Mouse (Mus musculus) MEL-GATA-1-ER (cell line): Measurements from ENCODE around the gene Dock10.

Source experiments
- DNase-seq: peaks from one replicate; pipeline ENCODE4 v3.0.0-alpha.2; 2012; ENCODE audit warnings: low read depth; ENCODE audit errors: extremely low read depth

Gene Dock10

DNA sequence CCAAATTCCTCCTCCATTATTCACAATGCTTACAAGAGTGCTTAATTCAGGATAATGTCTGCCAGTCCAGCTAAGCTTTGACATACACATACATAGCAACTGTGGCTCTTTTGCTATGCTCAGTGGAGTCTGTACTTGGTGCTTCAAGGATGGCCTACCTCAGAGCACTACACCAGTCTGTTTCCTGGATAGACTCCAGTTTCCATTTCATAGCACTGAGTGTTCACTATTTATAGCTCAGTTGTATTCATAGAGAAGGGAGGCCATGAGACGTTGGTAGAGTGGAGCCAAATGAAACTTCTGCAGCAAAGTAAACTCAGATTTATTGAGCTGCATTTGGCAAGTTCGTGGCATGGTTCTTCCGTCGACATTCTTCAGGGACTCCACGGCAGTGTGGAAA is 274.9 kb downstream of the Dock10 start:
- DNase-seq: no peak

DNA sequence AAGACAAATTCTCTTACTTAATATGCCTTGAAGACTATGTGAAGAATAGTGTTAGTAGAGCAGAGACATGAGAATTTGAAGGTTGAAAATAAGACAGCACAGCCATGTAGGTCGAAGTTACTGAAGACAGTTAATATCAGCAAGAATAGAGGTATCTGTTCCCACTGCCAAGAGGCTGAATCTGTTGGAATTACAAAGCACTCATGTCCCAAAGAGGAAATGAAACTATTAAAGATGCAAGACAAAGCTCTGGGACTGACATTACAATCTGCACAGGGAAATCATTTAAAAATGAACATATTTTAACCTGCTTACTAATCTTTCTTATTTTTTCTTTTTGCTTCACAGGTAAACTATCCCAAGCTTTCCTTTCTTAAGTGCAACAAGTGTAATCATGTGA is 283.4 kb downstream of the Dock10 start:
- no peak for DNase-seq

GRCm38 (mm10) chr1:80472395-80472794 is 285.9 kb downstream of the Dock10 start:
- DNase-seq: no peak

GRCm38 (mm10) chr1:80461348-80461747 is 297.0 kb downstream of the Dock10 start, which contains the start of gene Gm45261:
Gene Gm45261 (minus strand): TSS chr1:80461448.
- DNase-seq: no peak

DNA sequence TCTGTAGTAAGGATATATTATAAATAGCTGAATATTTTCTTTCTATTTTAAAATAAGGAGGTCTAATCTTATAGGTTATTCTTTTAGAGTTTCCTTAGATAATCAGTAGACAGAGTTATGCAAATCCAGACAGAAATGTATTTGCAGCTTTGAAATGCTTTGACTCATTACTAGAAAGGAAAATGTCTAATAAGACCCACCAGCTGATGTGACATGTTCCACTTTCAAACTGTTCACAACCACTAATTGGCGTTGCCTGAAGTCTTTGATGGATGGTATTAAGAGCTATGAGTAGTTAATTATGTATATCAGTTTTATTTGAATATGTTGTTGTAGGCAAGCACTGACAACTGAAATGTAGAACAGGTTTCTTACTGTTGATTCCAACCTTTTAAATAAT is 298.4 kb downstream of the Dock10 start:
- DNase-seq: no peak

DNA sequence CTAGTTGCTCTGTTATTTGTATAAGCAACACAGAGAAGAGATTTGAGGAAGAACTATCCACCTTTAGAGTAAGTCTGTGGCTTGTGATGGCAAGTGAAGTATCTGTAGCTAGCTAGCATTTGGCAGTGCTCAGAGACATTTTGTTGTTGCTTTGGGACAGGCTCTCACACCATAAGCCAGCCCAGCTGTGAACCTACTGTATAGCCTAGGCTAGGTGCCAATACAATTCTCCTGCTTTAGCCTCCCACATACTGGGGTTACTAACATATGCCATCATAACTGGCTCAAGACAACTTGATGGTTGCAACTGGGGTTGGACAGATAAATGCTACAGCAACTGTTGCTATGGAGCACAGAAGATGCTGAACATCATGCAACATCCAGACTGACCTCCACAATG is 298.9 kb downstream of the Dock10 start:
- no peak for DNase-seq

- DNase-seq: no peak
These were observed 304.4 kb downstream of the Dock10 start for GRCm38 (mm10) chr1:80453971-80454370.

GRCm38 (mm10) chr1:80451914-80452549 is 306.3 kb downstream of the Dock10 start:
- no peak for DNase-seq
